14 mouse cellular contexts compared by ENCODE assay signal in the genomic region with DNA sequence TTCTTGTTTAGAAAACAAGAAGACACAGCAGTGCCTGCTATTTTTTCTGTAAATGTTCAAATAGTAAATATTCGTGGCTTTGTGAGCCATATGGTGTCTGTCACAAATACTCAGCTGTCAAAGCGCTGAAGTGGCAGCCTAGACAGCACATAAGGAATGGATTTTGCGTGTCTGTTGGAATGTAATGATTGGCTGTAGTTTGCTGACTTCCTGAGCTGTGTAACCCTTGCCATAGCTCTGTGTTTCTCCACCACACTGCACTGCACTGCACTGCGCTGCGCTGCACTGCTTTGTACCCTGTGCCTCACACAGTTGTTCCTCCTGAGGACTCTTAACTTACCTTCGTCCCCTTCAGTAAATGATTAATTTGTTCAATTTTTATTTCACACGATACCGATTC. TPM values are rescaled to one million over a fixed set of nuclear protein-coding genes. Genes with fewer than 3 reads are reported as not detected.
DNase-seq lines count a peak whose midpoint lies in the region; ATAC-seq and TF ChIP-seq lines count a peak whose summit lies in the region.
"Had no signal": no experiment of that assay in that cellular context is flagged by ENCODE, and none has a peak within 500 bp of the region (broad histone marks: within the 10 kb centered on the region; RNA-seq: fewer than 3 reads in every experiment).

No protein-coding gene starts in this region.

- no peak for TF ChIP-seq POLR2A in kidney, adult 2 months (IDR thresholded peaks at IDR 0.05; ENCODE audit: low read depth, low read length)
- TF ChIP-seq POLR2A in myocyte (IDR thresholded peaks at IDR 0.05; ENCODE audit: insufficient read length, low read depth), result no peak

- H3K27me3 ChIP-seq in kidney, adult 2 months (replicated peaks; ENCODE audit: control insufficient read depth, insufficient read depth, low read length), result no peaks in the 10 kb centered on the region
- H3K27me3 ChIP-seq in midbrain, embryonic 14.5 days (ENCODE audit: control insufficient read depth, insufficient read depth, low read length), result no peaks in the 10 kb centered on the region
- H3K27me3 ChIP-seq in midbrain, postnatal 0 days (ENCODE audit: insufficient read depth, low read length), result no peaks in the 10 kb centered on the region
- no peaks in the 10 kb centered on the region for H3K27me3 ChIP-seq in intestine, embryonic 15.5 days (replicated peaks)
- no peaks in the 10 kb centered on the region for H3K27me3 ChIP-seq in myocyte (ENCODE audit: control insufficient read depth, insufficient read depth, insufficient read length)
- H3K27me3 ChIP-seq: CH12.LX had no signal

- no peak overlapping the region for H3ac ChIP-seq in myocyte (ENCODE audit: control insufficient read depth, insufficient read length)

- WGBS in kidney, adult 2 months, result 29% methylated on average over 8 of the region's 8 CpGs
- 88% methylated on average over 8 of the region's 8 CpGs for WGBS in midbrain, embryonic 14.5 days
- 79% methylated on average over 8 of the region's 8 CpGs for WGBS in midbrain, postnatal 0 days
- 63% methylated on average over 8 of the region's 8 CpGs for WGBS in intestine, embryonic 15.5 days

- no peak for ATAC-seq in midbrain, embryonic 14.5 days (ENCODE audit: low FRiP score, low TSS enrichment)
- no peak for ATAC-seq in midbrain, postnatal 0 days (ENCODE audit: low FRiP score)
- ATAC-seq in intestine, embryonic 15.5 days, result peak; percentile 74

- H3K79me2 ChIP-seq in myocyte (ENCODE audit: control insufficient read depth, insufficient read depth), result peaks cover 94% of the 10 kb centered on the region

- peak; percentile 54 for DNase-seq in kidney, adult 2 months
- no peak for DNase-seq in kidney, adult 18-20 months
- peak; percentile 11 for DNase-seq in midbrain, embryonic 14.5 days
- no peak for DNase-seq in midbrain, postnatal 0 days (ENCODE audit: low spot score)
- DNase-seq in urinary bladder, postnatal 36 days (ENCODE audit: low spot score in 2 of 2), result no peak
- no peak for DNase-seq in adrenal gland, adult 2 months
- DNase-seq: cerebellum, adult 9-10 months; gastrocnemius, postnatal 10 days had no signal

- H3K4me1 ChIP-seq in kidney, adult 2 months (ENCODE audit: control insufficient read depth, insufficient read depth, low read length), result peaks cover 19% of the 10 kb centered on the region; the same call in 1 of the 2 replicates
- peaks cover 9% of the 10 kb centered on the region; the same call in 1 of the 2 replicates for H3K4me1 ChIP-seq in midbrain, embryonic 14.5 days (ENCODE audit: control insufficient read depth, insufficient read depth, low read length)
- no peaks in the 10 kb centered on the region for H3K4me1 ChIP-seq in midbrain, postnatal 0 days (ENCODE audit: insufficient read depth, low read length)
- peaks cover 21% of the 10 kb centered on the region for H3K4me1 ChIP-seq in intestine, embryonic 15.5 days (replicated peaks)

- no peak overlapping the region for H3K9ac ChIP-seq in midbrain, embryonic 14.5 days (replicated peaks; ENCODE audit: low read length)
- H3K9ac ChIP-seq in midbrain, postnatal 0 days (replicated peaks; ENCODE audit: low read length, poor library complexity, severe bottlenecking), result no peak overlapping the region
- no peak overlapping the region for H3K9ac ChIP-seq in intestine, embryonic 15.5 days

- no peak for TF ChIP-seq CTCF in kidney, adult 2 months (conservative IDR thresholded peaks at IDR 0.05; ENCODE audit: insufficient read depth, insufficient read length, low read depth, low read length)
- no peak for TF ChIP-seq CTCF in midbrain, postnatal 0 days (IDR thresholded peaks at IDR 0.05)

- H3K9me3 ChIP-seq in midbrain, embryonic 14.5 days (ENCODE audit: control insufficient read depth, low read length), result no peaks in the 10 kb centered on the region
- H3K9me3 ChIP-seq in midbrain, postnatal 0 days (ENCODE audit: low read length), result no peaks in the 10 kb centered on the region
- H3K9me3 ChIP-seq in intestine, embryonic 15.5 days, result no peaks in the 10 kb centered on the region

- H3K4me3 ChIP-seq in kidney, adult 2 months (ENCODE audit: insufficient read depth, low read depth, low read length), result no peak overlapping the region
- H3K4me3 ChIP-seq in midbrain, embryonic 14.5 days (replicated peaks; ENCODE audit: low read depth, low read length), result no peak overlapping the region
- H3K4me3 ChIP-seq in midbrain, postnatal 0 days (ENCODE audit: low read depth, low read length), result no peak overlapping the region
- H3K4me3 ChIP-seq in intestine, embryonic 15.5 days (replicated peaks), result no peak overlapping the region
- no peak overlapping the region for H3K4me3 ChIP-seq in myocyte

- H3K4me2 ChIP-seq in midbrain, embryonic 14.5 days (ENCODE audit: low read length), result no peak overlapping the region
- no peak overlapping the region for H3K4me2 ChIP-seq in midbrain, postnatal 0 days (ENCODE audit: low read depth, low read length, poor library complexity, severe bottlenecking)
- no peak overlapping the region for H3K4me2 ChIP-seq in intestine, embryonic 15.5 days (replicated peaks)
- H3K4me2 ChIP-seq in myocyte (ENCODE audit: low read depth), result no peak overlapping the region

- peak overlapping the region; percentile 21; the same call in 1 of the 2 replicates for H3K27ac ChIP-seq in kidney, adult 2 months (ENCODE audit: insufficient read depth, low read depth, low read length)
- H3K27ac ChIP-seq in midbrain, embryonic 14.5 days (replicated peaks; ENCODE audit: low read depth, low read length), result no peak overlapping the region
- H3K27ac ChIP-seq in midbrain, postnatal 0 days (ENCODE audit: low read depth, low read length), result no peak overlapping the region
- H3K27ac ChIP-seq in intestine, embryonic 15.5 days, result peak overlapping the region; percentile 11; the same call in 1 of the 2 replicates

- H3K36me3 ChIP-seq in kidney, adult 2 months (ENCODE audit: control insufficient read depth, insufficient read depth, low read length), result no peaks in the 10 kb centered on the region
- H3K36me3 ChIP-seq in midbrain, embryonic 14.5 days (ENCODE audit: control insufficient read depth, insufficient read depth, low read length), result no peaks in the 10 kb centered on the region
- no peaks in the 10 kb centered on the region for H3K36me3 ChIP-seq in midbrain, postnatal 0 days (ENCODE audit: insufficient read depth, low read length)
- H3K36me3 ChIP-seq in intestine, embryonic 15.5 days, result no peaks in the 10 kb centered on the region
- H3K36me3 ChIP-seq in myocyte (ENCODE audit: control insufficient read depth, insufficient read depth), result no peaks in the 10 kb centered on the region

TF ChIP-seq in myocyte, 11 proteins besides CTCF, POLR2A, EP300 and RAD21:
- peak in 2 of 3 experiments; percentile 33 to 36 for TF ChIP-seq MYOD1 (IDR thresholded peaks at IDR 0.05; ENCODE audit: control insufficient read depth in 1 of 3, insufficient read length in 2 of 3, low read depth in 2 of 3)
- no peak for TF ChIP-seq MAX (IDR thresholded peaks at IDR 0.05; ENCODE audit: low read depth)

RNA-seq across cellular contexts. Expression of gene Sppl3, which starts 41.6 kb away (rescaled TPM):
- polyA plus RNA-seq in kidney, adult 2 months (2012; rRNA removed), result 51.5 and 57.0 TPM in 2 replicates
- 33.1 and 35.5 TPM in 2 replicates for polyA plus RNA-seq in midbrain, embryonic 14.5 days (2014; fragmentation: Nextera tagmentation; extraction: Ambion mirVana)
- 153 TPM in 2 replicates for total RNA-seq in midbrain, postnatal 0 days (2014; rRNA removed)
- polyA plus RNA-seq in midbrain, postnatal 0 days (2015; fragmentation: Nextera tagmentation; extraction: Ambion mirVana), result 34.9 and 37.1 TPM in 2 replicates
- polyA plus RNA-seq in intestine, embryonic 15.5 days (2015; fragmentation: Nextera tagmentation; extraction: Ambion mirVana), result 16.8 and 23.6 TPM in 2 replicates
- polyA plus RNA-seq in myocyte (2012; fragmentation: generic; extraction: Trizol), result 24.9 TPM
- 10 to 100 TPM; 42.3 to 49.4 TPM for total RNA-seq in adrenal gland, adult 2 months (2021)
- 66.2 and 68.2 TPM in 2 replicates for polyA plus RNA-seq in adrenal gland, adult 2 months (2012; rRNA removed)

RNA-seq across cellular contexts. Expression of gene Gm10401, which starts 45.5 kb away (rescaled TPM):
- polyA plus RNA-seq in kidney, adult 2 months (2012; rRNA removed), result not detected in 2 replicates
- polyA plus RNA-seq in midbrain, embryonic 14.5 days (2014; fragmentation: Nextera tagmentation; extraction: Ambion mirVana), result 59.4 and 72.9 TPM in 2 replicates
- not detected in 2 replicates for total RNA-seq in midbrain, postnatal 0 days (2014; rRNA removed)
- polyA plus RNA-seq in midbrain, postnatal 0 days (2015; fragmentation: Nextera tagmentation; extraction: Ambion mirVana), result 42.9 and 44.1 TPM in 2 replicates
- polyA plus RNA-seq in intestine, embryonic 15.5 days (2015; fragmentation: Nextera tagmentation; extraction: Ambion mirVana), result 24.9 and 30.2 TPM in 2 replicates
- polyA plus RNA-seq in myocyte (2012; fragmentation: generic; extraction: Trizol), result 4.4 TPM
- not detected for total RNA-seq in adrenal gland, adult 2 months (2021)
- not detected in 2 replicates for polyA plus RNA-seq in adrenal gland, adult 2 months (2012; rRNA removed)
- total RNA-seq: gastrocnemius, postnatal 10 days; left cerebral cortex, adult 18-20 months; megakaryocyte-erythroid progenitor cell, adult 5-6 weeks; neutrophil, adult 5-6 weeks had no signal

Comparison
In these comparisons a context has a peak if more than half of its experiments do, and no peak if none do; other contexts are left out.
1. DNase-seq: peak in kidney, adult 2 months (single experiment) and midbrain, embryonic 14.5 days (single experiment); none in kidney, adult 18-20 months (single experiment), midbrain, postnatal 0 days (single experiment), urinary bladder, postnatal 36 days (0 of 2) and adrenal gland, adult 2 months (single experiment).
2. H3K27ac ChIP-seq: peak in kidney, adult 2 months (single experiment) and intestine, embryonic 15.5 days (single experiment); none in midbrain, embryonic 14.5 days (single experiment) and midbrain, postnatal 0 days (single experiment).